Mouse (Mus musculus) liver, adult 2 months (tissue): Measurements from ENCODE around the gene 1700001K19Rik. TPM values are rescaled to one million over a fixed set of nuclear protein-coding genes. Genes with fewer than 3 reads are reported as not detected.

Experiments
- DNase-seq: peaks from one replicate; pipeline ENCODE4 v3.0.0-alpha.2; 2011; ENCODE audit warnings: low read depth, low spot score; ENCODE audit errors: extremely low read depth
- H3K27ac ChIP-seq: fragments of 200-500 bp; replicated peaks from 2 replicates; pipeline ENCODE4 v1.5.1; 2012; ENCODE audit warnings: low read depth, mild to moderate bottlenecking, control low read depth, inconsistent platforms, low read length; ENCODE audit not compliant: insufficient read depth
- H3K27me3 ChIP-seq: fragments of 200-500 bp; 2 replicates; pipeline ENCODE4 v1.6.1; 2012; ENCODE audit warnings: mild to moderate bottlenecking, moderate library complexity, low read length, inconsistent platforms; ENCODE audit not compliant: control insufficient read depth, insufficient read depth
- H3K36me3 ChIP-seq: fragments of 200-500 bp; 2 replicates; pipeline ENCODE4 v1.6.1; 2012; ENCODE audit warnings: low read length, inconsistent platforms; ENCODE audit not compliant: control insufficient read depth, insufficient read depth
- H3K4me1 ChIP-seq: fragments of 200-500 bp; 2 replicates; pipeline ENCODE4 v1.6.1; 2011; ENCODE audit warnings: low read length; ENCODE audit not compliant: control insufficient read depth, insufficient read depth
- H3K4me3 ChIP-seq: fragments of 200-500 bp; 2 replicates; pipeline ENCODE4 v1.5.1; 2011; ENCODE audit warnings: low read depth, mild to moderate bottlenecking, control low read depth, low read length, moderate library complexity; ENCODE audit not compliant: insufficient read depth
- H3K79me2 ChIP-seq: fragments of 200-500 bp; 2 replicates; pipeline ENCODE4 v1.6.1; 2012; ENCODE audit warnings: inconsistent platforms, mild to moderate bottlenecking, low read length, moderate library complexity; ENCODE audit not compliant: control insufficient read depth, insufficient read depth
- H3K9ac ChIP-seq: fragments of 200-500 bp; 2 replicates; pipeline ENCODE4 v1.6.1; 2012; ENCODE audit warnings: low read depth, mild to moderate bottlenecking, control low read depth, inconsistent platforms, low read length
- CTCF ChIP-seq: fragments of 200-500 bp; IDR thresholded peaks from 2 replicates; pipeline ENCODE4 v1.5.1; 2011; ENCODE audit warnings: low read depth, low read length, control low read depth
- POLR2A ChIP-seq: fragments of 200-500 bp; IDR thresholded peaks from 2 replicates; pipeline ENCODE4 v1.6.1; 2011; ENCODE audit warnings: low read length, control low read depth; ENCODE audit not compliant: insufficient read depth; ENCODE audit errors: extremely low read depth
- WGBS: fragments of 180-500 bp; shearing (Covaris S2); methylation state at CpG from one replicate; pipeline ENCODE4 v1.1.7; 2018; 5-methylcytosine and 5-hydroxymethylcytosine counted together
- polyA plus RNA-seq: library from polyadenylated mRNA; depleted of rRNA; stranded (reverse); fragments of >200 nt; gene quantifications from 2 replicates; pipeline ENCODE4 v1.2.3, GENCODE M21; 2012; rRNA removed
- total RNA-seq: library from RNA; depleted of rRNA; stranded (reverse); fragments of >200 nt; gene quantifications from 2 replicates; pipeline ENCODE4 v1.2.3, GENCODE M21; 2014; rRNA removed

1700001K19Rik gene
- total and polyA plus RNA-seq, 2 experiments, result not detected

GRCm38 (mm10) chr12:110636293-110636692 is 46.1 kb downstream of the 1700001K19Rik start:
- no peak overlapping the region for H3K4me3 ChIP-seq
- no peak overlapping the region for H3K9ac ChIP-seq
- WGBS, result 95% methylated on average over 12 of the region's 12 CpGs
- H3K27me3 ChIP-seq, result no peaks in the 10 kb centered on the region
- no peaks in the 10 kb centered on the region for H3K4me1 ChIP-seq
- H3K36me3 ChIP-seq, result peaks cover 56% of the 10 kb centered on the region
- DNase-seq, result no peak
- H3K27ac ChIP-seq, result no peak overlapping the region
- H3K79me2 ChIP-seq, result no peaks in the 10 kb centered on the region
- TF ChIP-seq POLR2A (no peak), CTCF (no peak)

GRCm38 (mm10) chr12:110630056-110630455 is 52.4 kb downstream of the 1700001K19Rik start:
- H3K9ac ChIP-seq, result no peak overlapping the region
- H3K4me1 ChIP-seq, result no peaks in the 10 kb centered on the region
- DNase-seq, result no peak
- no peak for TF ChIP-seq CTCF
- H3K36me3 ChIP-seq, result peaks cover 76% of the 10 kb centered on the region
- no peak overlapping the region for H3K4me3 ChIP-seq
- H3K79me2 ChIP-seq, result no peaks in the 10 kb centered on the region
- 95% methylated on average over 11 of the region's 11 CpGs for WGBS
- H3K27ac ChIP-seq, result no peak overlapping the region
- no peaks in the 10 kb centered on the region for H3K27me3 ChIP-seq

Other genes with a start within 250 kb of the 1700001K19Rik start
- gene Ppp2r5c, start 235.5 kb downstream of the 1700001K19Rik start, total RNA-seq, result 28.3 and 29.4 TPM in 2 replicates
- 12.5 and 15.2 TPM in 2 replicates for gene Ppp2r5c, start 235.5 kb downstream of the 1700001K19Rik start, polyA plus RNA-seq
- 56.5 and 98.5 TPM in 2 replicates for gene Dync1h1, start 81.2 kb downstream of the 1700001K19Rik start, total RNA-seq
- 66.0 and 85.8 TPM in 2 replicates for gene Dync1h1, start 81.2 kb downstream of the 1700001K19Rik start, polyA plus RNA-seq
- gene Hsp90aa1, start 20.1 kb upstream of the 1700001K19Rik start, total RNA-seq, result 114 and 134 TPM in 2 replicates
- gene Hsp90aa1, start 20.1 kb upstream of the 1700001K19Rik start, polyA plus RNA-seq, result 36.4 and 49.8 TPM in 2 replicates
- gene Wdr20, start 55.3 kb upstream of the 1700001K19Rik start, total RNA-seq, result 19.5 and 21.0 TPM in 2 replicates
- gene Wdr20, start 55.3 kb upstream of the 1700001K19Rik start, polyA plus RNA-seq, result 14.8 and 16.5 TPM in 2 replicates
- 0.07 and 0.18 TPM in 2 replicates for gene Mok, start 158.3 kb upstream of the 1700001K19Rik start, total RNA-seq
- gene Mok, start 158.3 kb upstream of the 1700001K19Rik start, polyA plus RNA-seq, result 0.20 TPM in 1 of 2 replicates, not detected in the other
- 4.0 TPM in 2 replicates for gene Zfp839, start 167.6 kb upstream of the 1700001K19Rik start, total RNA-seq
- 3.1 and 4.8 TPM in 2 replicates for gene Zfp839, start 167.6 kb upstream of the 1700001K19Rik start, polyA plus RNA-seq
- 20.4 and 20.8 TPM in 2 replicates for gene Cinp, start 206.5 kb upstream of the 1700001K19Rik start, total RNA-seq
- 22.5 and 23.1 TPM in 2 replicates for gene Cinp, start 206.5 kb upstream of the 1700001K19Rik start, polyA plus RNA-seq
- gene Tecpr2, start 206.6 kb upstream of the 1700001K19Rik start, total RNA-seq, result 2.5 and 3.0 TPM in 2 replicates
- 3.2 and 3.8 TPM in 2 replicates for gene Tecpr2, start 206.6 kb upstream of the 1700001K19Rik start, polyA plus RNA-seq